Mouse (Mus musculus) adrenal gland, postnatal 4 days (tissue): ENCODE measurements around the gene Pim2. TPM values are rescaled to one million over a fixed set of nuclear protein-coding genes. Genes with fewer than 3 reads are reported as not detected.

Experiments
- DNase-seq, 2 experiments: peaks; one replicate each; pipeline ENCODE4 v3.0.0; 2021 to 2022; ENCODE audit warnings: low spot score in 2 of 2, mixed read lengths in 2 of 2
- long read RNA-seq, 2 experiments: library from polyadenylated mRNA; stranded (forward); transcript quantifications; one replicate each; pipeline ENCODE4 v2.0.0; 2021
- total RNA-seq, 2 experiments: library from RNA; stranded (reverse); gene quantifications; 2 replicates each; pipeline ENCODE4 v1.2.3; 2021

The Pim2 gene
- 1 to 10 TPM; 8.1 to 9.5 TPM for total RNA-seq
- long read RNA-seq, experiment 1, transcript Pim2-201 (6 exons, 2,045 nt), result major isoform, 7 of 9 reads
- long read RNA-seq, experiment 1, partial matches to known transcripts, result 1 of 9 reads
- long read RNA-seq, experiment 1, other reads (novel, unspliced or antisense), result 1 of 9 reads
- long read RNA-seq, experiment 2, transcript Pim2-201 (6 exons, 2,045 nt), result major isoform, 10 of 12 reads
- long read RNA-seq, experiment 2, partial matches to known transcripts, result 0 of 12 reads
- long read RNA-seq, experiment 2, other reads (novel, unspliced or antisense), result 2 of 12 reads

- DNase-seq, result peak; percentile 36 to 57
Measured at GRCm38 (mm10) chrX:7878007-7878419, at the start of gene Pim2. Gene Pim2, plus strand, starts transcription at chrX:7878262.

GRCm38 (mm10) chrX:7837146-7837545, 40.9 kb upstream of the Pim2 start:
- no peak for DNase-seq

GRCm38 (mm10) chrX:7840842-7841162, 37.3 kb upstream of the Pim2 start:
- no peak for DNase-seq

GRCm38 (mm10) chrX:7841163-7842162, 36.6 kb upstream of the Pim2 start, which contains the start of gene Otud5:
Gene Otud5, plus strand, starts transcription at chrX:7841364.
- peak; percentile 67 to 81 for DNase-seq

- no peak for DNase-seq
Measured at GRCm38 (mm10) chrX:7842318-7842717, 35.7 kb upstream of the Pim2 start.

- no peak for DNase-seq
Measured at GRCm38 (mm10) chrX:7847845-7848244, 30.2 kb upstream of the Pim2 start.

DNA sequence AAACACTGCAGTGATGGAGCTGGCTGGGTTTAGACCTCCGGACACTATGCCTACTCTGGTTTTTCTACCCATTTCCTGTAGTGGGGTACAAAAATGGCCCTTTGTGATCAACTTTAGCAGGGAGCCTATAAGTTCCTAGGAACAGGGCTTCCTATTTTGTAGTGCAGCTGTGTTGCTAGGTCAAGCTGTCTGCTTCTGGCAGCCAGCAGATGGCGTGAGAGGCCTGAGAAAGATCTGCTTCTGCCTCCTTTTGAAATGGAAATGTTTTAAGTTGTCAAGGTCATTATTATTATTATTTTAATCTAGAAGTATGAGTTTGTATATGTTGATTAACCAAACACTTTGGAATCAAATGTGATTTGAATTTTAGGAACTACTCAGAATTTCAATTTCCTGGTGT, 23.5 kb upstream of the Pim2 start:
- DNase-seq, result no peak

DNA sequence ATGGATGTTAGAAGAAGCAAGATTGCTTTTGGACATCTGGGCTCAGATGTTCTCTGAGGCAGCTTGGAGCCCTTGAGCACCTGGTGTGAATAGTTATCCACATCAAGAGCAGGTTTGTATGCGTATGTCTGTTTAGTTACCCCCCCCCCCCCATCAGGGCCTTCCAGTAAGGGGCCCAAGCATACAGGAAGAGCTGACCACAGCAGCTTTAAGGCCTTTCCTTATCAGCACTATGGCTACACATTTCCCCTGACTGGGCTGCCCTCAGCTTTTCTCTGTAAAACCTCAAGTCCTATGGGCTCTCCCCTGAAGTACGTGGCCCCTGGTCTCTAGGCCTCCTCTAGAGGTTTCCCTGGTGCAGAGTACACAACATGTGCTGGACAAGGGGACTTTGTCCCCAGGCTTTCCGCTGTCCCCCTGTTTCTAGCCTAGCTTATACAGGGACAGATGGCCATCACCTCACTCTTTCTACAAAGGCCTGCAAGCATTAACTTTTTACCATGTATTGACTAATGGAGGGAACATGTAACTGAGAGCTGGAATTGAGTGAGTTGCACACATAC, 18.8 kb upstream of the Pim2 start:
- no peak for DNase-seq

DNA sequence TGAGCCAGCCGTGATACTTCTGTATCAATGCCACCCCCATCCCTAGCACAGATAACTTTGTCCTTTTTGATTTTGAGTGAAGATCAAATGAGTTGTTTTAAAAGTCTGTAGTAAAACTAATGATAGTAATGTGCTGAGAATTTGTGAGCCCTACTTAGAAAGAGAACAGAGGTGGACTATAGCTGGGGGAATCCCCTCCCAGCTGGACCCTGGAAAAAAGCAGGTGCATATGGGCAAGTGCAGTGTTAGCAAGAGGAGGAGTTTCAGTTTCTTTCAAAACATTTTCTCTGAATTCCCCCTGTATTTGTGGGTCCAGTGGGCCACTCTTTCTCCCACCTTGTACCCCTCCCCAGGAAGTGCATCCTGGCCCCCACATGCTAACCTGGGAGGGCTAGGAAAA, 14.9 kb upstream of the Pim2 start:
- DNase-seq, result no peak

GRCm38 (mm10) chrX:7864551-7864950, 13.5 kb upstream of the Pim2 start:
- DNase-seq, result no peak

GRCm38 (mm10) chrX:7865343-7865742, 12.7 kb upstream of the Pim2 start:
- no peak for DNase-seq

DNA sequence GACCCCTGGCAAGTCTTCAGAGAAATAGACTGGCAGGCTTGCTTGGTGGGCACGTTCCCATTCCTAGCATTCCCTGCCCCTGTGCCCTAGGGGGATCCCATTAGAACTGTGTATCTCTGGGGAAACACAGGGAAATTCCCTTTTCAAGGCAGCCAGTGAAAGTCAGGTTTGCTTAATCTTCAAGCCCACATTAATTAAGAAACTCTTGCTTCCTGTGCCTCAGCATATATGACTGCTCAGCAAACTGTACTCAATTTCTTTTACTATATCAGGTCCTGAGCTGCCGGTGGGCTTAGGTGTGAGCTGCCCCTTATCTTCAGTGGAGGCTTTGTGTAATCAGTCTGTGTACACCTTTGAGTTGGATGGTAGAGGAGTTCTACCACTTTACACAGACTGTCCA, 12.3 kb upstream of the Pim2 start:
- no peak for DNase-seq

GRCm38 (mm10) chrX:7867141-7867540, 10.9 kb upstream of the Pim2 start:
- DNase-seq, result no peak

GRCm38 (mm10) chrX:7868506-7868905, 9.6 kb upstream of the Pim2 start:
- DNase-seq, result no peak

- no peak for DNase-seq
Measured at GRCm38 (mm10) chrX:7869826-7870225, 8.2 kb upstream of the Pim2 start.

GRCm38 (mm10) chrX:7878495-7878894, 433 bp downstream of the Pim2 start:
- no peak for DNase-seq

- DNase-seq, result peak in 1 of 2 experiments; percentile 36
Measured at GRCm38 (mm10) chrX:7879819-7880218, 1.8 kb downstream of the Pim2 start.

- DNase-seq, result peak; percentile 30 to 60
Measured at GRCm38 (mm10) chrX:7883841-7884567, 5.9 kb downstream of the Pim2 start, which contains the start of gene Slc35a2. Gene Slc35a2, plus strand, starts transcription at chrX:7884028.

- DNase-seq, result no peak
Measured at GRCm38 (mm10) chrX:7898211-7898610, 20.1 kb downstream of the Pim2 start.

GRCm38 (mm10) chrX:7898880-7899874, 21.1 kb downstream of the Pim2 start, which contains the start of the genes Pqbp1 and Timm17b:
Gene Pqbp1, minus strand, starts transcription at chrX:7899269.
Gene Timm17b, plus strand, starts transcription at chrX:7899357.
- peak; percentile 35 to 66 for DNase-seq
